Mouse (Mus musculus) induced T-regulatory cell, adult 2 months (primary cell): ENCODE data around the gene Esr1.

Experiments used
- DNase-seq: peaks from one replicate; pipeline ENCODE4 v3.0.0-alpha.2; 2012; ENCODE audit warnings: low read depth

Gene Esr1

GRCm38 (mm10) chr10:4620596-4621504 is 9.5 kb downstream of the Esr1 start:
- DNase-seq, result no peak

DNA sequence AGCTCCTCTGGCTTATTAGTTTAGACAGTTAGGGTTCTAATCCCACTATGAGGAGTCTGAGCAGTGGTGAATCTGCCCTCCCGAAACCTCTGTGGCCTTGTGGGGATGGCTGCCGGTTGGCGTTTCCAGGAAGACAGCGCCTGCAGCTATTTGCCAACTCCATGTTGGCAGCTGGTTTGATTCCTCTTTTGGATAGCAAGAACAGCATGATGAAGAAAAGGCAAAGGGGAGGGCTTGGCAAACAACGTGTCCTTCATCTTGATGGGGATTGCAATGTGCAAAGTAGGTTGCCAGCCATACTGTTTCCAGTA is 10.1 kb downstream of the Esr1 start:
- DNase-seq, result no peak

DNA sequence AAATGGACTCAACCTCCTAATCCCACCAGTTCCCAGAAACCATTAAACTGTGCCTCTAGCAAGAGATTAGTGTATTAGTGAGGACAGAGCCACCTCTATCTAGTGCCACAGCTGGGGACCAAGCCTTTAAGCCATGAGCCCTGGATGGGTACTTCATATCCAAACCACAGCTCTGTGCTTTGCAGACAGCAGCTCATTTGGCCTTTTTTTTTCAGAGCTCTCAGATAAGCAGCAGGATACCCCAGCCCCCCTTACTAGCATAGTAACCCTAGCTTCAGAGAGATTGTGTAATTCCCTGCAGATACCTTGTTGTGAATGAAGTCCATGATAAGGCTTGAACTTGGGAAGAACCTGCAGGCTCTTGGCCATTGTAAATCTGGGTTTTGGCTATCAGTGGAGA is 11.9 kb downstream of the Esr1 start:
- DNase-seq, result no peak

- no peak for DNase-seq
Observed at GRCm38 (mm10) chr10:4624581-4624980, 13.2 kb downstream of the Esr1 start.

- no peak for DNase-seq
Observed at GRCm38 (mm10) chr10:4625300-4625699, 13.9 kb downstream of the Esr1 start.

- peak; percentile 41 for DNase-seq
Observed at GRCm38 (mm10) chr10:4626432-4626831, 15.0 kb downstream of the Esr1 start.

DNA sequence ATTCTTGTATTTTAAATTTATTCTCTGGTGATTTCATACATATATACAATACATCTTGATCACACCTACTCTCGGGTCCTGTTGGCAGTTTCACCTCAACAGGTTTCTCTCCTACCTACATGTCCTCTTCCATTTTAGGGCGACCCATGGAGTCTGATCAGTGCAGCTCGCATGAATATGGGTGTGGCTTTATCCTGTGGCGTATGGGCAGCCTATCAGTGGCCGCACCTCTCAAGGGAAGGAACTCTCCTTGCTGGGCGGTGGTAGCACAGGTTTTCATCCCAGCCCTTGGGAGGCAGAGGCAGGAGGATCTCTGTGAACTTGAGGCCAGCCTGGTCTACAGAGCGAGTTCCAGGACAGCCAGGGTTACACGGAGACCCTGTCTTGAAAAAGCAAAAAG is 15.6 kb downstream of the Esr1 start:
- no peak for DNase-seq

GRCm38 (mm10) chr10:4627415-4627814 is 16.0 kb downstream of the Esr1 start:
- DNase-seq, result no peak

- no peak for DNase-seq
Observed at GRCm38 (mm10) chr10:4629314-4629713, 17.9 kb downstream of the Esr1 start.

GRCm38 (mm10) chr10:4632211-4632704 is 20.9 kb downstream of the Esr1 start:
- peak; percentile 85 for DNase-seq

- peak; percentile 39 for DNase-seq
Observed at GRCm38 (mm10) chr10:4633287-4634030, 22.1 kb downstream of the Esr1 start.

DNA sequence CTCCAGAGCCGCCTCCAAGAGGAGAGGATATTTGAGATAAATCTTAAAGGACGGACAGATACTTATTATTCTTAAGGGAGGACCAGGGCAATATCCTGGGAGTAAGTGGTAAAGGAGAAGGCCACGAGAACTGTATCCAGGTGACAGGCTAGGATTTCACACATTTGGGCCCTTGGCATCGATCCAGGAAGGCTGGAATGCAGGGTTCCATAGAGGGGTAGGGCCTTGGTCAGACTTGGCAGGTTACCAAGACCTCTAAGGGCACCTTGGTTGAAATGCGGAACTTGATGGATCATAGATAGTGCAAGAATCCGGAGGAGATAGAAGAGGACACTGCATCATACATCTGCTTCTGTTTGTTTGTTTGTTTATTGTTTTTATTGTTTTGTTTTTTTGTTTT is 24.3 kb downstream of the Esr1 start:
- no peak for DNase-seq

DNA sequence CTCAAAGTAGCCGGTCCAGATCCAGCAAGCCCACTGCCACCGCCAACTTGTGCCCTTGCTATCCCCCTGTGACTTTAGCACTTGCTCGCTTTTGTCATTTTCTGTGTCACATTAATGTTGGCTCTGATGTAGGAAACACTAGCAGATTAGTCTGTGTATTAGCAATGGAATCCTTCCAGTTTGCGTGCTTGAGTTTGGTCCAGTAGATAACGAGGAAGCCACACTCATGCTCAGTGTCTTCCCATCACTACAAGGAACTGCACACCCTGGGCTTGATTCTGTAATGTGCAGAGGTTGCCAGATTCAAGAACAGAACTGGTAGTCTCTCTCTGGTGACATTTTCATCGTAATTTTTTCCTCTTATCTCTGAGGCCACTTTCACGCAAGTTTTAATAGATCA is 34.7 kb downstream of the Esr1 start:
- no peak for DNase-seq

DNA sequence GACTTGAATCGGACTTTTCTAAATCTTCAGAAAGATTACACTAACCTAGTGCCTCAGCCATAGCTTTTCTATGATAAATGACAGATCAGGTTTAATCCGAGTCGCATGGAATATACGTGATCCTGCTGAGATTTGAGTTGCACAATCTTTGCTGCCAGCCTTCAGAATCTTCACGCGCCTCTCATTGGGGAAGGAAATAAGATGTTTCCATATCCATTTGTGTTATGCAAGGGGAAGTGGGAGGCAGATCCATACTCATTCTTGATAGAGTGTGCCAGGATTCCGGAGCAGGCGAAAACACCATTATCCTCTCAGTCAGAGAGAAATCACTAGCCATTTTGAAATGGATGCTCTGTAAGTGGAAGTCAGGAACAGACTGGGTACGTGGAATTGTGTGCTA is 35.5 kb downstream of the Esr1 start:
- no peak for DNase-seq

GRCm38 (mm10) chr10:4665380-4665779 is 54.0 kb downstream of the Esr1 start:
- DNase-seq, result no peak

- no peak for DNase-seq
Observed at GRCm38 (mm10) chr10:4667006-4667405, 55.6 kb downstream of the Esr1 start.

DNA sequence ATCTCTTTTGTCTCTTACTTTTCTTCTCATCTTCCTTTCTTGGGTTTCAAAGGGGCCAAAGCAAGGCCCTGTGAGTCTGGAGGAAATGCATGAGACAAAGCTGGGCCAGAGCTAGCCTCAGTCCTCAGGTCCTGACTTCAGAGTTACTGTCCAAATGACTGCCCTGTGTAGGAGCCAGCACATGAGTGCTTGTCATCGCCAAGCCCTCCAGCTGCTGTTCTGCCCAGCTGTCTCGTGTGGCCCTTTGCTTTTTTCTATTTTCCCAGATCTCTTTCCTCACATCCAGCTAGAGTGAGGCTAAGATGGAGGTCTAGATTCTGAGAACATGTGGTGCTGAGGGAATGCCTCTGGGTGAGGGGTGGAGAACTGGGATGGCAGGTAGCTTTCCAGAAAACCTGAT is 58.7 kb downstream of the Esr1 start:
- DNase-seq, result no peak

GRCm38 (mm10) chr10:4671876-4672275 is 60.5 kb downstream of the Esr1 start:
- no peak for DNase-seq

DNA sequence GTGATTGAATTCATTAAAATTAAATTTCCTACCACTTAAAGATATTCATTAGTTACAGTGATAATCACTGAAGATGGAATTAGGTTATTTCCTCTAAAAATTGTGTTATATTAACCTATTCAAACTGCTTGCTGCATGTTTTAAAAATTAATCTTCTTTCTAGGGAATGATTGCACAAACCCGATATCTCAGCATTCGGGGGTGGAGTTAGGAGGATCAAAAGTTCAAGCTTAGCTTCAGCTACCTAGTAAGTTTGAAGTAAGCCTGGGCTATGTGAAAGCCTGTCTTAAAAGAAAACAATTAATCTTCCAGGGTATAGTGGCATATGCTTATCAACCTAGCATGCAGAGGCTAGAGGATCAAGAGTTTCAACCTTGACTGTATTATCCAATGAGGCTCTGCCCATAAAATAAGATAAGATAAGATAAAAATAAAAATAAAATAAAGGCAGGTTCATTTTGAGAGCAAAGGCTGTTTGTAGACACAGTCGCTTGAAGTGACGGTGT is 62.0 kb downstream of the Esr1 start:
- DNase-seq, result no peak

DNA sequence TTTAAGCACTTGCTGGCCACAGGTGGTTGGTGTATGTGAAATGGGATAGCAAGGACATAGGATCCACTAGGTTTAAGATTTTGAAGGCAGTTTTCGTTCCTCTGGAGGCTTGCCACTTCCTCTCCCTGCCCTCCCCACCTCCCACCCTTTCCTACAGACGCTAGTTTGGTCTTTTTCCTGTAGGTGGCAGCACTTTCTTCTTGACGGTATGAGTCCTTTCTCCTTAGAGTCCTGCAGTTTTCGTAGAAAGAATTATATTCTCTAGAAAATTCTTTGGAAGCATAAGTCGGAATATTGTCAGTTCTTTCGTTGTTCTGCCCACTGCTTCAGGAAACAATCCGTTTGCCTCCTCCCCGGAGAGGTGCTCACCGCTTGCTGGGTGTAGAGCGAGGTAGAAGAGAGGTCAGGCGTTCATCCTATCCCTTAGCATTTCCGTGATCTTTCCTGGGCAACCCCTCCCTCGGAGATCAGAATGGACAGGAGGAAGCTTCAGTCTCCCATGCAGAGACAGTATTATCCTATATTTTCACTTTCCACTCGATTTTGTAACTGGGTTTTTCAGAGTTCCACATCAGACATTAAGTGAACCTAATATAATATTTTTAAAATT is 63.7 kb downstream of the Esr1 start:
- DNase-seq, result peak; percentile 22

DNA sequence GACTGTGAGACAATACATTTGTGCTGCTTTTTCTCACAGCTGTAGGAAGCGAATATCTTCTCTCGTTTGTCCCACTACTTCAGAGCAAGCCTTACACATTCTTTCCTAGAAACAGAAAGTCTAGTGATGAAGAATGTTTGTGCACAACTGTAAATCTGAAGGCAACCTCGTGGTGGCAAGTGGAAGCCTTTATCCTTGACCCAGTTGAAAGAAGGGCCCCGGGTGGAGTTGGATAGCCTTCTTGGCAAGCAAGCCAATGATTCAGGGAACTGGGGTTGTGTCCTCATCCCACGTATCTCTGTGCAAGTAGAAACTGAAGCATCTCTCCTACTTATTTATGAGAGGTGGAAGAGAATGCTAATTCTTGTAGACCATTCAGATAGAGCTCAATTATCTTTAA is 71.7 kb downstream of the Esr1 start:
- DNase-seq, result no peak

DNA sequence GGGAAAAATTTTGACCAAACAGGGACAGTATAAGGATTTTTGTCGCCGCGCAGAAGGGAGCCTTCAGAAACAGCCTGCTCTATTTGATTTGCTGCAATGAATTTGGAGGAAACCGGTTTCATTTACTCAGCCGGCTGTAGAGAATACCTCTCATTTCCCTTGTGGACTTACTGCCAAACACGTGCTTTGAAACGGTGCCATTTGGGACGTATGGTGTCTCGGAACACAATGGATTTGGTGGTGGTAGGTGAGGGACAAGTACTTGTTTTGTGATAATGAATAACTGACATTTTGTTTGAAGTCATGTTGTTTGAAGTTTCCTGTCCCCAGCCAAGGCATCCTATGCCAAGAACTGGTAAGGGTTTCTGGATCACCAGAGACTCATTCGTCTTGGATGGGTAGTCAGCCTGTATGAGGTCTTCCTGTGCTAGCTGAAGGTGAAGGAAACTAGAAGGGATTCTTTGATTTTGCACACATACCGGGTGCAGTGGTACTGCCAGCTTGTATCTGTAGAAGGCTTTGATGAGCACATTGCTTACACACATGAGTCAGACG is 72.4 kb downstream of the Esr1 start:
- no peak for DNase-seq
